Mouse (Mus musculus): ENCODE data around the gene Olfr324. TPM values are rescaled to one million over a fixed set of nuclear protein-coding genes. Genes with fewer than 3 reads are reported as not detected.

Olfr324 gene
- total and polyA plus RNA-seq, 2 experiments from 2014 or later = 0.13 to 0.26 TPM

- H3K4me3 ChIP-seq (ENCODE audit: low read length) = no peak overlapping the region
- ATAC-seq = no peak
- WGBS = 89% methylated on average over 12 of the region's 12 CpGs
- DNase-seq (ENCODE audit: low spot score) = no peak
- no peak for TF ChIP-seq CTCF (IDR thresholded peaks at IDR 0.05; ENCODE audit: low read depth)
- H3K9ac ChIP-seq (replicated peaks; ENCODE audit: low read length) = no peak overlapping the region
- H3K4me1 ChIP-seq (ENCODE audit: insufficient read depth, low read length) = no peaks in the 10 kb centered on the region
- no peak overlapping the region for H3K27ac ChIP-seq
- no peaks in the 10 kb centered on the region for H3K36me3 ChIP-seq (ENCODE audit: insufficient read depth, low read length)
- no peaks in the 10 kb centered on the region for H3K9me3 ChIP-seq (ENCODE audit: low read length)
- H3K27me3 ChIP-seq (ENCODE audit: insufficient read depth, low read length) = no peaks in the 10 kb centered on the region
- H3K4me2 ChIP-seq (ENCODE audit: low read depth, low read length) = no peak overlapping the region
Measured at GRCm38 (mm10) chr11:58606177-58606919, 11.4 kb downstream of the Olfr324 start.

- no peak overlapping the region for H3K27ac ChIP-seq
- H3K9me3 ChIP-seq (ENCODE audit: low read length) = no peaks in the 10 kb centered on the region
- no peak overlapping the region for H3K4me2 ChIP-seq (ENCODE audit: low read depth, low read length)
- no peak overlapping the region for H3K4me3 ChIP-seq (ENCODE audit: low read length)
- H3K36me3 ChIP-seq (ENCODE audit: insufficient read depth, low read length) = no peaks in the 10 kb centered on the region
- no peak for DNase-seq (ENCODE audit: low spot score)
- TF ChIP-seq CTCF (IDR thresholded peaks at IDR 0.05; ENCODE audit: low read depth) = no peak
- H3K27me3 ChIP-seq (ENCODE audit: insufficient read depth, low read length) = no peaks in the 10 kb centered on the region
- H3K4me1 ChIP-seq (ENCODE audit: insufficient read depth, low read length) = no peaks in the 10 kb centered on the region
- WGBS = 71% methylated on average over 6 of the region's 6 CpGs
- no peak overlapping the region for H3K9ac ChIP-seq (replicated peaks; ENCODE audit: low read length)
- ATAC-seq = no peak
Measured at GRCm38 (mm10) chr11:58607030-58607429, 12.1 kb downstream of the Olfr324 start.

GRCm38 (mm10) chr11:58613359-58613758, 18.4 kb downstream of the Olfr324 start:
- no peak for DNase-seq (ENCODE audit: low spot score)
- no peaks in the 10 kb centered on the region for H3K36me3 ChIP-seq (ENCODE audit: insufficient read depth, low read length)
- H3K4me2 ChIP-seq (ENCODE audit: low read depth, low read length) = no peak overlapping the region
- no peaks in the 10 kb centered on the region for H3K9me3 ChIP-seq (ENCODE audit: low read length)
- WGBS = 81% methylated on average over 3 of the region's 3 CpGs
- no peak overlapping the region for H3K9ac ChIP-seq (replicated peaks; ENCODE audit: low read length)
- H3K27me3 ChIP-seq (ENCODE audit: insufficient read depth, low read length) = no peaks in the 10 kb centered on the region
- TF ChIP-seq CTCF (IDR thresholded peaks at IDR 0.05; ENCODE audit: low read depth) = no peak
- H3K4me1 ChIP-seq (ENCODE audit: insufficient read depth, low read length) = no peaks in the 10 kb centered on the region
- H3K4me3 ChIP-seq (ENCODE audit: low read length) = no peak overlapping the region
- no peak for ATAC-seq
- no peak overlapping the region for H3K27ac ChIP-seq

- H3K9me3 ChIP-seq (ENCODE audit: low read length) = no peaks in the 10 kb centered on the region
- DNase-seq (ENCODE audit: low spot score) = no peak
- no peak overlapping the region for H3K9ac ChIP-seq (replicated peaks; ENCODE audit: low read length)
- H3K4me3 ChIP-seq (ENCODE audit: low read length) = no peak overlapping the region
- H3K4me1 ChIP-seq (ENCODE audit: insufficient read depth, low read length) = no peaks in the 10 kb centered on the region
- no peak for TF ChIP-seq CTCF (IDR thresholded peaks at IDR 0.05; ENCODE audit: low read depth)
- ATAC-seq = no peak
- no peak overlapping the region for H3K27ac ChIP-seq
- H3K36me3 ChIP-seq (ENCODE audit: insufficient read depth, low read length) = no peaks in the 10 kb centered on the region
- no peak overlapping the region for H3K4me2 ChIP-seq (ENCODE audit: low read depth, low read length)
- H3K27me3 ChIP-seq (ENCODE audit: insufficient read depth, low read length) = no peaks in the 10 kb centered on the region
Measured at GRCm38 (mm10) chr11:58614526-58614925, 19.6 kb downstream of the Olfr324 start.

- Histone ChIP-seq H3K4me3 (ENCODE audit: low read length) (no peak within 1 kb of the TSS), H3K9ac (replicated peaks; ENCODE audit: low read length) (no peak within 1 kb of the TSS), H3K27ac (no peak within 1 kb of the TSS), H3K9me3 (ENCODE audit: low read length) (no peaks in the 10 kb centered on the region), H3K27me3 (ENCODE audit: insufficient read depth, low read length) (no peaks in the 10 kb centered on the region), H3K36me3 (ENCODE audit: insufficient read depth, low read length) (no peaks in the 10 kb centered on the region), H3K4me1 (ENCODE audit: insufficient read depth, low read length) (no peaks in the 10 kb centered on the region), H3K4me2 (ENCODE audit: low read depth, low read length) (no peak within 1 kb of the TSS)
- ATAC-seq (no peak), DNase-seq (ENCODE audit: low spot score) (no peak)
- TF ChIP-seq CTCF (IDR thresholded peaks at IDR 0.05; ENCODE audit: low read depth) = no peak
- WGBS = 94% methylated on average over 4 of the region's 4 CpGs
Measured at GRCm38 (mm10) chr11:58615975-58616374, 21.1 kb downstream of the Olfr324 start, which contains the start of gene 2210407C18Rik. Gene 2210407C18Rik (minus strand): TSS chr11:58616075.

GRCm38 (mm10) chr11:58618369-58618768, 23.5 kb downstream of the Olfr324 start:
- no peak for DNase-seq (ENCODE audit: low spot score)
- Histone ChIP-seq H3K9ac (replicated peaks; ENCODE audit: low read length) (no peak overlapping the region), H3K9me3 (ENCODE audit: low read length) (no peaks in the 10 kb centered on the region), H3K4me2 (ENCODE audit: low read depth, low read length) (no peak overlapping the region), H3K36me3 (ENCODE audit: insufficient read depth, low read length) (no peaks in the 10 kb centered on the region), H3K4me3 (ENCODE audit: low read length) (no peak overlapping the region), H3K4me1 (ENCODE audit: insufficient read depth, low read length) (no peaks in the 10 kb centered on the region), H3K27ac (no peak overlapping the region), H3K27me3 (ENCODE audit: insufficient read depth, low read length) (no peaks in the 10 kb centered on the region)
- no peak for ATAC-seq
- 61% methylated on average over 3 of the region's 3 CpGs for WGBS
- TF ChIP-seq CTCF (IDR thresholded peaks at IDR 0.05; ENCODE audit: low read depth) = no peak

GRCm38 (mm10) chr11:58618793-58619192, 23.9 kb downstream of the Olfr324 start:
- no peak overlapping the region for H3K4me2 ChIP-seq (ENCODE audit: low read depth, low read length)
- H3K4me1 ChIP-seq (ENCODE audit: insufficient read depth, low read length) = no peaks in the 10 kb centered on the region
- H3K9me3 ChIP-seq (ENCODE audit: low read length) = no peaks in the 10 kb centered on the region
- H3K9ac ChIP-seq (replicated peaks; ENCODE audit: low read length) = no peak overlapping the region
- no peak for TF ChIP-seq CTCF (IDR thresholded peaks at IDR 0.05; ENCODE audit: low read depth)
- H3K27ac ChIP-seq = no peak overlapping the region
- H3K4me3 ChIP-seq (ENCODE audit: low read length) = no peak overlapping the region
- WGBS = 42% methylated on average over 6 of the region's 6 CpGs
- H3K36me3 ChIP-seq (ENCODE audit: insufficient read depth, low read length) = no peaks in the 10 kb centered on the region
- no peaks in the 10 kb centered on the region for H3K27me3 ChIP-seq (ENCODE audit: insufficient read depth, low read length)
- DNase-seq (ENCODE audit: low spot score) = no peak
- ATAC-seq = no peak
